Mouse (Mus musculus) midbrain, embryonic 14.5 days (tissue): ENCODE results near the gene Trim72. TPM values are rescaled to one million over a fixed set of nuclear protein-coding genes. Genes with fewer than 3 reads are reported as not detected.
"Not testable (repeated sequence)": the region's sequence is repeated elsewhere in the genome, so short reads cannot be mapped to it uniquely, and the experiment has no call there.

ENCODE experiments used
- ATAC-seq: fragments of 200-750 bp; cut with Nextera tagmentation; 2 replicates; pipeline ENCODE4 v1.8.0; 2017; ENCODE audit warnings: moderate number of reproducible peaks, moderate library complexity; ENCODE audit not compliant: low FRiP score, low TSS enrichment
- DNase-seq: peaks from one replicate; pipeline ENCODE4 v3.0.0-alpha.2; 2015
- H3K27ac ChIP-seq: fragments of 300-500 bp; sonication (generic); replicated peaks from 2 replicates; pipeline ENCODE4 v1.5.1; 2014; ENCODE audit warnings: mild to moderate bottlenecking, low read depth, low read length, moderate library complexity
- H3K27me3 ChIP-seq: fragments of 300-500 bp; sonication (generic); 2 replicates; pipeline ENCODE4 v1.6.1; 2014; ENCODE audit warnings: low read length, control low read depth, mixed read lengths; ENCODE audit not compliant: control insufficient read depth, insufficient read depth
- H3K36me3 ChIP-seq: fragments of 300-500 bp; sonication (generic); 2 replicates; pipeline ENCODE4 v1.6.1; 2014; ENCODE audit warnings: low read length, control low read depth; ENCODE audit not compliant: control insufficient read depth, insufficient read depth
- H3K4me1 ChIP-seq: fragments of 300-500 bp; sonication (generic); 2 replicates; pipeline ENCODE4 v1.6.1; 2014; ENCODE audit warnings: mild to moderate bottlenecking, antibody characterized with exemption, low read length, control low read depth; ENCODE audit not compliant: control insufficient read depth, insufficient read depth
- H3K4me2 ChIP-seq: fragments of 300-500 bp; sonication (generic); 2 replicates; pipeline ENCODE4 v1.6.1; 2014; ENCODE audit warnings: mild to moderate bottlenecking, low read length, moderate library complexity
- H3K4me3 ChIP-seq: fragments of 300-500 bp; sonication (generic); replicated peaks from 2 replicates; pipeline ENCODE4 v1.5.1; 2014; ENCODE audit warnings: low read depth, low read length
- H3K9ac ChIP-seq: fragments of 300-500 bp; sonication (generic); replicated peaks from 2 replicates; pipeline ENCODE4 v1.6.1; 2014; ENCODE audit warnings: mild to moderate bottlenecking, low read length, moderate library complexity
- H3K9me3 ChIP-seq: fragments of 300-500 bp; sonication (generic); 2 replicates; pipeline ENCODE4 v1.6.1; 2016; ENCODE audit warnings: low read length, control low read depth, mixed read lengths; ENCODE audit not compliant: control insufficient read depth
- WGBS: fragments of 180-500 bp; shearing (Covaris S2); extraction: QIAGEN DNeasy Blood & Tissue Kit; methylation state at CpG from one replicate; pipeline ENCODE4 v1.1.7; 2014; 5-methylcytosine and 5-hydroxymethylcytosine counted together
- polyA plus RNA-seq: library from polyadenylated mRNA; unstranded; fragments of >200 nt; fragmentation: Nextera tagmentation; extraction: Ambion mirVana; gene quantifications from 2 replicates; pipeline ENCODE4 v1.2.1, GENCODE M21; 2014

The Trim72 gene
- polyA plus RNA-seq, 1 experiment from 2014 or later = not detected

DNA sequence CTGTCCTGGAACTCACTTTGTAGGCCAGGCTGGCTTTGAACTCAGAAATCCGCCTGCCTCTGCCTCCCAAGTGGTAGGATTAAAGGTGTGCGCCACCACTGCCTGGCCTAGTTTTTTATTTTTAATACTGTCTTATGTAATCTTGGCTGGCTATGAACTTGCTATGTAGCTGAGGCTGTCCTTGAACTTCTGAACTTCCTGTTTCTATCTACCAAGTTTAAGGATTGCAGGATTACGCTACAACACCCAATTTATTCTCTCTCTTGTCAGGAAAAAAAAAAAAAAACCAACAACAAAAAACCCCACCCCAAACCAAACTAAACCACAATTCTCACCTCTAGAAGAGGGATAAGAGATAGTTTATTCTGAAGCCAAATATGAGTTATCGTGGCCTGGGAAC lies 29.9 kb downstream of the Trim72 start:
- 96% methylated on average over 4 of the region's 4 CpGs for WGBS
- Histone ChIP-seq H3K27ac (no peak overlapping the region), H3K9ac (no peak overlapping the region), H3K36me3 (no peaks in the 10 kb centered on the region), H3K27me3 (no peaks in the 10 kb centered on the region), H3K4me2 (no peak overlapping the region), H3K4me3 (no peak overlapping the region), H3K4me1 (no peaks in the 10 kb centered on the region), H3K9me3 (no peaks in the 10 kb centered on the region)
- no peak for DNase-seq
- no peak for ATAC-seq

DNA sequence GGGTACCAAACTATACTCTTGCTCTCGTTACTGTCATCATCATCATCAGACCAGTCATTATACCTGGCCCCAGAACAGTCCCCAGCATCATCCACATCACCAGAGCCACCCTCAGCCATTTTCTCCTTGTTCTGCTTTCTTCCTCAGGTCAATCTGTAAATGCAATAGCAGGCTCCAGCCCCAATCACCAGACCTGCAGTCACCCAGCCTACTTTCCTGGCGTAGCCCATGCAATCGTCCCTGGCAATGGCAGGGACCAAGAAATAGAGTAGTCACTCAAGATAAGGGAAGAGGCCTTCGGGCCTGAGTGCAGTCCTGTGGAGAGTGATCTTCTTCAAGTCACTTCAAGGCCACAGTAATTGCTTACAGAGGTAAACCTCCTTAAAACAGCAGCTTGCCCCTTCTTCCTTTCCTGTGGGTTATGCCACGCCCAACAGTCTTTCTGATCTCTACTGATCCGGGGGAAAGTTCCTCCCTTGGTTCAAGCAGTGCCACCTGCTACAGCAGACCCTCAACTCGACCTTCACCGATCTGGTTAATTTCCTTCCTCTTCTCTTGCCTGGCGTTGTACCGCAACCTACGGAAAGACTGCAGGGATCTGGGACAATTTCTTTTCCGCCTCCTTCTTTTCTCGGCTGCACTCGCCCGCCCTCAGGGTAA lies 38.5 kb downstream of the Trim72 start:
- not testable (repeated sequence) for H3K9me3 ChIP-seq
- WGBS = 86% methylated on average over 15 of the region's 15 CpGs

DNA sequence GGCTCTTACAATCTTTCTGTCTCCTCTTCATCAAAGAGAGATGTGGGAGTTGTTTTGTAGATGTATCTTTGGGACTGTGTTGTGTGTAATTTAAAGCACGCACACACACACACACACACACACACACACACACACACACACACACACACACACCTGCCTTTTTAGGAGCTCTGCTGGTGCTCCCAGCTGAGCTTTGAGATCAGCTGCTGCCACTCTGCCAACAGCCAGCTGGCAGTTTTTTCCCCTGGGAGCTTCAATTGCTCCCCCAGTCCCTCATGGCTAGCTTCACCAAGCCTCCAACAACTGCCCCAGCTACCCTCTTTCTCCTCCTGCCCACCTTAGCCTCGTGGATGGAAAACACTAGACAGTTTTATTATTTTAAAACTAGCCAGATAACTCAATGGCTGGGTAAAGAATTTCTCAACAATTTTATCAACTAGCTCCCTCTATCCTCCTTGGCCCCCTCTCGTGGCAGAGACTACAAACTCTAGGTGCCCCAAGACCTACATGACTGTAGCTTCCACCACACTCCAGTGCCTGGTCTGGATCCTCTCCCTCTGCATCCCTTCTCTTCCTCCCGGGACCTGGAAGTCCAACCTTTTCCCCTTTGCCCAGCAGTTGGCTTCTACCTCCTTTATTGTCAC lies 40.5 kb downstream of the Trim72 start:
- DNase-seq (no peak), ATAC-seq (no peak)
- H3K9me3 ChIP-seq = no peaks in the 10 kb centered on the region
- H3K9ac ChIP-seq = no peak overlapping the region
- H3K4me3 ChIP-seq = no peak overlapping the region
- no peaks in the 10 kb centered on the region for H3K27me3 ChIP-seq
- H3K36me3 ChIP-seq = no peaks in the 10 kb centered on the region
- WGBS = 70% methylated on average over 4 of the region's 4 CpGs
- H3K27ac ChIP-seq = no peak overlapping the region
- H3K4me1 ChIP-seq = no peaks in the 10 kb centered on the region
- no peak overlapping the region for H3K4me2 ChIP-seq

More for the DNA sequence above, 38.5 kb downstream of the Trim72 start:
- not testable (repeated sequence) for H3K4me3 ChIP-seq, H3K9ac ChIP-seq, H3K27ac ChIP-seq, ATAC-seq, H3K36me3 ChIP-seq, H3K4me2 ChIP-seq, DNase-seq, H3K27me3 ChIP-seq, H3K4me1 ChIP-seq

DNA sequence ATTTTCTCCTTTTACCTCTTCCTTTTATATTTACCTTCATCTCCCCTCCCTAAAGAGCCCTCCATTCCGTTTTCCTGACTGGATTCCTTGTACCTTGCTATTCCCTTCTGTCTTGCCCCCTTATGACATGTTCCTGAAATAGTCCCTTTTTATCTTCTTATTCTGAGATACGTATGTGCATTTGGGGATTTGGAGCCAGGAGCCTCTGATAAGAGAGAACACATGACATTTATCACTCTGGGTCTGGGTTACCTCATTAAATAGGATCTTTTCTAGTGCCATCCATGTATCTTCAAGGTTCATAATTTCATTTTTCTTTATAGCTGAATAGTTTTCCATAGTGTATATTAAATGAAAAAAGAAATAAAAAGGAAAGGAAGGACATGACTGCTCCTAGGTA lies 41.9 kb downstream of the Trim72 start:
- H3K4me2 ChIP-seq = no peak overlapping the region
- no peaks in the 10 kb centered on the region for H3K9me3 ChIP-seq
- H3K4me1 ChIP-seq = no peaks in the 10 kb centered on the region
- ATAC-seq = no peak
- no peak overlapping the region for H3K4me3 ChIP-seq
- no peak overlapping the region for H3K9ac ChIP-seq
- no peaks in the 10 kb centered on the region for H3K36me3 ChIP-seq
- DNase-seq = no peak
- H3K27me3 ChIP-seq = no peaks in the 10 kb centered on the region
- H3K27ac ChIP-seq = no peak overlapping the region
- WGBS = 67% methylated on average over 2 of the region's 2 CpGs

DNA sequence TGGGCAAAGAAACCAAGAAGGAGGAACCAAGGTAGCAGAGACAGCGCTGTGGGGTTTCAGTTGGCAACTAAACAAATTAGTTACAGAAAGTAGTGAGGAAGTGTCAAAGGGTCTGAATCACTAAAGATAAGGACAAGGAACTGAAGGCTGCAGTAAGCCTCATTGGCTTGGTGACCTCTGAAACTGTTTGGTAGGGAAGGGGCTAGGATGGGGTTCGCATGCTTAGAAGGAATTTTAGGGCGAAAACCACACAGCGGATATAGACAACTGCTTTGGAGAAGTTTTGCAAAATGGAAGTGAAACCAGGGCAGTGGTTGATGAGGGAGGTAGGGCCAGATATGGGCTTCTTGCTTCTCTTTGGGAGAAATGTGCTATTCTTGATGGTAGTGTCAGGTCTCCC lies 45.1 kb downstream of the Trim72 start:
- Histone ChIP-seq H3K4me2 (no peak overlapping the region), H3K36me3 (no peaks in the 10 kb centered on the region), H3K4me3 (no peak overlapping the region), H3K9ac (no peak overlapping the region), H3K27ac (no peak overlapping the region), H3K9me3 (no peaks in the 10 kb centered on the region), H3K27me3 (no peaks in the 10 kb centered on the region), H3K4me1 (no peaks in the 10 kb centered on the region)
- WGBS = 95% methylated on average over 4 of the region's 4 CpGs
- DNase-seq (no peak), ATAC-seq (no peak)

DNA sequence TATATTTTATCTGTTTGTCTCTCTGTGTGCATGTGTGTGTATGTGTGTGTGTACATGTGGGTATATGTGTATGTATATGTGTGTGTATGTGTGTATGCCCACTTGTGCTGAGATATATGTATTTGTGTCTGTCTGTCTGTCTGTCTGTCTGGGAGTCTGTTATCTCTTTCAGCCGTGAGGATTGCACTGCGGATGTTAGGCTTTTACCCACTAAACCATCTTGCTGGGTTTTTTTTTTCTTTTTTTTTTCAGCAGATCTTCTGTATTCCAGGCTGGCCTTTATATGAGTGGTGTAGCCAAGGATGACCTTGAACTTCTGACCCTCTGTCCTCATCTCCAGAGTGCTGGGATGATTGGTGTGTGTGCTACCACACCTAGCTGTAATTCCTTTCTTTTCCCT lies 45.5 kb downstream of the Trim72 start:
- H3K4me3 ChIP-seq = no peak overlapping the region
- H3K4me2 ChIP-seq = no peak overlapping the region
- no peaks in the 10 kb centered on the region for H3K9me3 ChIP-seq
- H3K36me3 ChIP-seq = no peaks in the 10 kb centered on the region
- H3K4me1 ChIP-seq = no peaks in the 10 kb centered on the region
- no peaks in the 10 kb centered on the region for H3K27me3 ChIP-seq
- DNase-seq (no peak), ATAC-seq (no peak)
- no peak overlapping the region for H3K9ac ChIP-seq
- no peak overlapping the region for H3K27ac ChIP-seq
- 99% methylated on average over 2 of the region's 2 CpGs for WGBS

DNA sequence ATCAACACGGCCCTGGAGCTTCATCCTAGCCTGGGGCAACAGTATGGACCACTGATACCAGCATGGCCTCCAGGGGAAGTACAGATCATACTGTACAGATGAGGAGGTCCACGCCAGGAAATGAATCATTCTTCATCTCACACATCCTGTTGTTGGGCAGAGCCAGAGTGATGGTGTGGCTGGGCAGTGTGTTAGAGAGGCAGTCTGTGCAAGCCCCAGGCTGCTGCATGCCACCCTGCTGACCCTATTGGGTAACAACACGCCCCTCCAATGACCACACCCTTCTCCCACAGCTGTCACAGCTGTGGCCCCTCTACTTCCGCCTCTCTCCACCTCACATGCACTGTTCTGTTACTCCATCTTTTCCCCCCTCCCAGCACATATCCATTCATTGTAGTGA lies 47.0 kb downstream of the Trim72 start:
- ATAC-seq (no peak), DNase-seq (no peak)
- H3K4me2 ChIP-seq = no peak overlapping the region
- H3K9me3 ChIP-seq = no peaks in the 10 kb centered on the region
- H3K36me3 ChIP-seq = no peaks in the 10 kb centered on the region
- no peaks in the 10 kb centered on the region for H3K27me3 ChIP-seq
- 79% methylated on average over 4 of the region's 4 CpGs for WGBS
- H3K4me1 ChIP-seq = no peaks in the 10 kb centered on the region
- H3K4me3 ChIP-seq = no peak overlapping the region
- H3K27ac ChIP-seq = no peak overlapping the region
- no peak overlapping the region for H3K9ac ChIP-seq

DNA sequence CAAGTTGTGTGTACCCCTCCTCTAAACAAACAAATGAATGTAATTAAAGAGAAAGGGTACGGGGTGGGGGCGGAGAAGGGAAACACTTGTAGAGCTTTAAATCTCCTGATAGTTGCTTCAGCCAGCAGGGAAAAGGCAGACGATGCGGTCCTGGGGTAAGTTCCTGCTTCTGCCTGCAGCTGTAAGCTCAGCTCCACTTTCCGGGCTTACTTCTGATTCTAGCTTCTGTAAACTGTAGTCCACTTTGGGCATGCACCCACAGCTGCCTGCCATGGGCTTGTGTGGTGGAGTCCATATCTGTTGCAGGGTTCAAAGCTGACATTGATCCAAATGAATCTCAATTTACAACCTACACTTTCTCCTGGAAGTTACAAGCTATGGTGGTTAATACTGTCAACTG lies 49.3 kb downstream of the Trim72 start:
- DNase-seq (no peak), ATAC-seq (no peak)
- WGBS = 87% methylated on average over 5 of the region's 5 CpGs
- H3K4me3 ChIP-seq = no peak overlapping the region
- no peaks in the 10 kb centered on the region for H3K36me3 ChIP-seq
- no peaks in the 10 kb centered on the region for H3K9me3 ChIP-seq
- no peak overlapping the region for H3K4me2 ChIP-seq
- no peaks in the 10 kb centered on the region for H3K4me1 ChIP-seq
- no peaks in the 10 kb centered on the region for H3K27me3 ChIP-seq
- no peak overlapping the region for H3K27ac ChIP-seq
- no peak overlapping the region for H3K9ac ChIP-seq

DNA sequence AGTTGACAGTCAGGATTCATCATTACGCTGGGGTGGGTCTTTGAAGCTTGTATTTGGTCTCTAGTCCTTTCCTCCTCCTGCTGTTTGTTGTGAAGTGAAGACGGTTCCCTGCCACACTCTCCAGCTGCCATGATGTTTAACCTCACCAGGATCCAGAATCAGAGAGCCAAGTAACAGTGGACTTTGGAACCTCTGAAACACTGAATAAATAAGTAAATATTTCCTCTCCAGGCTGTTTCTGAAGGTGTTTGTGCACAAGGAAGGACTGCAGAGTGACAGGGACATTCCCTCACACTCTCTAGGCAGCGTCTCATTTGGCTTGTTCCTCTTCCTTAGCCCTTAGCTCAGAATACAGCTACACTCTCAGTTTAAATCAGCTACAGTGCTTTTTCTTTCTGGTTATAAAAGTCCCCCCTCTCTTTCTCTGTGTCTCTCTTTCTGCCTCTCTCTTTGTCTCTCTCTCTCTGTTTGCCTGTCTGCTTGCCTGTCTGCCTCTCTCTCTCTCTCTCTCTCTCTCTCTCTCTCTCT lies 53.2 kb downstream of the Trim72 start:
- DNase-seq = no peak
- Histone ChIP-seq H3K27me3 (no peaks in the 10 kb centered on the region), H3K36me3 (no peaks in the 10 kb centered on the region), H3K9me3 (no peaks in the 10 kb centered on the region), H3K4me2 (no peak overlapping the region), H3K4me1 (no peaks in the 10 kb centered on the region), H3K4me3 (no peak overlapping the region), H3K9ac (no peak overlapping the region), H3K27ac (no peak overlapping the region)
- ATAC-seq = no peak
- WGBS = 83% methylated on average over 3 of the region's 3 CpGs
